Mouse (Mus musculus): ENCODE measurements around the gene Agmat.
A peak's percentile ranks its signal among the peaks of the same experiment; 100 is the strongest.

The Agmat gene

GRCm38 (mm10) chr4:141746578-141747346 is at the start of gene Agmat:
Agmat (plus strand) TSS chr4:141746672.
- DNase-seq: no peak

GRCm38 (mm10) chr4:141704625-141705024 is 41.8 kb upstream of the Agmat start:
- DNase-seq: no peak

GRCm38 (mm10) chr4:141705331-141705730 is 41.1 kb upstream of the Agmat start:
- DNase-seq: peak; percentile 30

- no peak for DNase-seq
Measured at GRCm38 (mm10) chr4:141708005-141708404, 38.5 kb upstream of the Agmat start.

- DNase-seq: no peak
Measured at GRCm38 (mm10) chr4:141708971-141709370, 37.5 kb upstream of the Agmat start.

- DNase-seq: no peak
Measured at GRCm38 (mm10) chr4:141711250-141711649, 35.2 kb upstream of the Agmat start.

GRCm38 (mm10) chr4:141713598-141714142 is 32.8 kb upstream of the Agmat start:
- no peak for DNase-seq

GRCm38 (mm10) chr4:141715027-141715426 is 31.4 kb upstream of the Agmat start:
- DNase-seq: no peak

GRCm38 (mm10) chr4:141717633-141718032 is 28.8 kb upstream of the Agmat start:
- DNase-seq: no peak

- no peak for DNase-seq
Measured at GRCm38 (mm10) chr4:141719304-141719703, 27.2 kb upstream of the Agmat start.

GRCm38 (mm10) chr4:141720761-141721523 is 25.5 kb upstream of the Agmat start:
- peak; percentile 30 for DNase-seq

- peak; percentile 30 for DNase-seq
Measured at GRCm38 (mm10) chr4:141721961-141722360, 24.5 kb upstream of the Agmat start.

GRCm38 (mm10) chr4:141722731-141723672 is 23.5 kb upstream of the Agmat start, which contains the start of gene Ddi2:
Ddi2 (minus strand) TSS chr4:141723419.
- DNase-seq: peak; percentile 91

- DNase-seq: no peak
Measured at GRCm38 (mm10) chr4:141723673-141724068, 22.8 kb upstream of the Agmat start.

GRCm38 (mm10) chr4:141724594-141724993 is 21.9 kb upstream of the Agmat start:
- no peak for DNase-seq

GRCm38 (mm10) chr4:141725277-141725676 is 21.2 kb upstream of the Agmat start:
- DNase-seq: no peak

- DNase-seq: no peak
Measured at GRCm38 (mm10) chr4:141725738-141726137, 20.7 kb upstream of the Agmat start.

- no peak for DNase-seq
Measured at GRCm38 (mm10) chr4:141729266-141729665, 17.2 kb upstream of the Agmat start.

GRCm38 (mm10) chr4:141730401-141730800 is 16.1 kb upstream of the Agmat start:
- DNase-seq: no peak

GRCm38 (mm10) chr4:141731766-141732165 is 14.7 kb upstream of the Agmat start:
- DNase-seq: no peak

GRCm38 (mm10) chr4:141734446-141735205 is 11.8 kb upstream of the Agmat start:
- peak; percentile 89 for DNase-seq

- DNase-seq: no peak
Measured at GRCm38 (mm10) chr4:141735206-141735560, 11.3 kb upstream of the Agmat start.
